Mouse (Mus musculus): ENCODE measurements at regions not wholly inside any gene's neighbourhood (a gene's known extent, or its start where the extent isn't known, plus 50 kb on each side); places are given as distances from the start of the nearest gene placed in this dataset.

- DNase-seq: no peak
Measured at GRCm38 (mm10) chr4:92574586-92574985, 383.0 kb upstream of the Gm12666 start.

- DNase-seq: no peak
Measured at GRCm38 (mm10) chr4:92565357-92565756, 373.8 kb upstream of the Gm12666 start.

- no peak for DNase-seq
Measured at GRCm38 (mm10) chr4:92555186-92555585, 363.6 kb upstream of the Gm12666 start.

DNA sequence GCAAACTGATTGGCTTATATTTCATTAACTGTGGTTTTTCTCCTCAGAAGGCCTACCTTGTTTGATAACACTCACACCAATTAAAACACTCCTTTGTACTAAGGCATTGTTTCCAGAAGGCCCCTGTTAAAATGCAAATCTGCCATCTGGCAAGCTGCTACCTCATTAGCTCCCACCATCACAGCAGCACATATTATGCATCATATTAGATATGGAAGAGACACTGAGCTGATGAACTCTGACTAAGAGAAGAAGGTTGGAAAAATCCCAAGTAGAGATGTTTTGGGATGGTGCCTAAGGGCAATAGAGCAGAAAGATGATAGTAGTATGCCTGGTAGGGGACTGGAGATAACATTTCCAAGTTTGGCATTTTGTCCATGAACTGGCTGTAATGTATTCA, 350.5 kb upstream of the Gm12666 start:
- DNase-seq: no peak

- peak in 1 of 2 experiments; percentile 11 for DNase-seq
Measured at GRCm38 (mm10) chr4:92538296-92538695, 346.7 kb upstream of the Gm12666 start.

DNA sequence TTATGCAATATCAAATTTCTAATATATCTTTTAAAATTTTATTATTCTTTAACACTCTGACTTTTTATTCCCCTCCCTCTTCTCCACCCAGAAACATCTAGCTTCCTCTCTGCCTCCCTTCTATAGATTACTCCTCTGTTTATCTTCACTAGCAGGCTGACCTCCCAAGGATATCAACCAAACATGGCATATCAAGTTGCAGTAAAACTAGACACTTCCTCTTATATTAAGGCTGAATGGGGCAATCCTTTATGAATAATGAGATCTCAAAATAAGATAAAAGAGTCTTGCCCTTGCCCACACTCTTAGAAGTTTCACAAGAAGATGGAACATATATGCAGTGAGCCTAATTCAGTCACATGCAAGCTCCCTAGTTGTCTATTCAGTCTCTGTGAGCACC, 310.5 kb upstream of the Gm12666 start:
- DNase-seq: no peak

GRCm38 (mm10) chr4:92500168-92500567, 308.6 kb upstream of the Gm12666 start:
- DNase-seq: no peak

GRCm38 (mm10) chr4:92486603-92487002, 295.1 kb upstream of the Gm12666 start:
- no peak for DNase-seq

GRCm38 (mm10) chr4:92458186-92458585, 266.6 kb upstream of the Gm12666 start:
- DNase-seq: no peak
